Mouse (Mus musculus) megakaryocyte, adult 5-6 weeks (primary cell): ENCODE data around the gene Gnat1. TPM values are rescaled to one million over a fixed set of nuclear protein-coding genes. Genes with fewer than 3 reads are reported as not detected.

Experiments used
- ATAC-seq: 2 replicates; pipeline ENCODE4 v1.8.0; 2016; ENCODE audit warnings: mild to moderate bottlenecking, inconsistent platforms; ENCODE audit not compliant: poor library complexity, severe bottlenecking
- total RNA-seq, 2 experiments: library from RNA; stranded (forward) in 1 of 2; stranded (reverse) in 1 of 2; fragments of 153-499, 151-499 nt in 1 of 2; fragments of 221-1000, 200-1000 nt in 1 of 2; gene quantifications; 2 replicates each; pipeline versions ENCODE4 v1.2.3 to v1.2.4; 2015 to 2017

The Gnat1 gene
- total RNA-seq, 2 experiments from 2014 or later, result not detected

DNA sequence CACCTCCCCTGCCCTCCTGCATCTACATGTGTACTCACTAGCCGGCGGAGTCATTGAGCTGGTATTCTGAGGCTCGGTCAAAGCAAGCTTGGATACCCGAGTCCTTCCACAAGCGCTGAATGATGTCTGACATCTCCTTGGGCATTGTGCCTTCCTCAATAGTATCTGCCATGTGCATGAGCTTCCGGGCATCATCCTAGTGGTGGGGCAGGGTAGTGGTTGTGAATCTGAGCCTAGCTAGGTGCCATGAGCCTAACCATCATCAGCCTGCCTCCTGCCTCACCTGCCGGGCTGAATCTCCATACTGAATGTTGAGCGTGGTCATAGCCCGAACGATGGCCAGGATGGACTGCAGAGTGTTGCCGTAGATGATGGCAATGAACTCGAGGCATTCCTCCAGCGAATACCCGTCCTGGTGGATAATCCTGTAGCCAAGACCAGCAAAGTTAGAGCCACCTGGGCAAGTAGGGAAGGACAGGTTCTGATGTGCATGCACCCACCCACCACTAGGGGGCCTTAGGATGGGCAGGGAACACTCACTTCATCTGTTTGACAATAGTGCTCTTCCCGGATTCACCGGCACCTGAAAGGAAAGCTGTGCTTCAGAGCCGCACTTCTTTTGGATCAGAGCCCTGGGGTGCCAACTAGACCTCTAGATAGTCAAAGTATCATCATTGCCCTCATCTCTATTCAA lies 2.3 kb downstream of the Gnat1 start:
- ATAC-seq, result peak; percentile 64

DNA sequence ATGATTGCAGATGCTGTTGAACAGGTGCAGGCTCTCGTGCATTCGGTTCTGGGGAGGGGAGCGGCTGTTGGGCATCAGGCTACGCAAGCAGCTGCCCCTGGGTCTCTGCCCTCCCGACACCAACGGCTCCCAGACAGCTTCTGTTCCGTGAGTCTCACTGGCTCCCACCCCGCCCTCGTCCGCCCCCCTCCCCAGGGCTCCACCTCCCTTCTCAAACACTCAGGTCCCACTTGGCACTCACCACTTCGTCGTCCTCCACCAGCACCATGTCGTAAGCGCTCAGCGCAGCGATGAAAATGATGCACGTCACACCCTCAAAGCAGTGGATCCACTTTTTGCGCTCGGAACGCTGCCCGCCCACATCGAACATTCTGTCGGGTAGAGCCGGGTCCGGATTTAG lies 3.2 kb downstream of the Gnat1 start:
- ATAC-seq, result no peak

DNA sequence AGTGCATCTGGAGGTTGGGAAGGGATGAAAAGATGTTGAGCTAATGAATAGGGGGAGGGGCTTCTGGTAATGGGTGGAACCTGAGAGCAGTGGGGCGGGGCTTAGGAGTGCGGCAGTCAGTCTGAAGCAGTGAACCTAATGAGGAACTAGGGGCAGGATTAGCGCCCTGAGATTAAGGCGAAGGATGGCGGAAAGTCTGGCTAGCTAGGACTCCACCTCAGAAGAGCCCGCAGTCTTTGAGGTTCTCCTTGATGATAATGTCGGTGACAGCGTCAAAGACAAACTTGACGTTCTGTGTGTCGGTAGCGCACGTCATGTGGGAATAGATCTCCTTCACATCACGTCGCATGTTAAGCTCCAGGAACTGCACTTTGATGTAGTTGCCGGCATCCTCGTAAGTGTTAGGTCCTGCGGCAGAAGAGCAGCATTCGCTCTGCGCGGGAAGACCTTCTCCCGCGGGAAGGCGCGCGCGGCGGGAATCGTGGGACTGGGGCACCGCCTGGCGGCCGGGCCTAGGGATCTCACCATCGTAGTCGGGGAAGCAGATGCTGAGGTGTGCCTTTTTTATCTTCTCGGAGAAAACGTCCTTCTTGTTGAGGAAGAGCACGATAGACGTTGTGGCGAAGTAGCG lies 3.7 kb downstream of the Gnat1 start:
- ATAC-seq, result peak; percentile 77

DNA sequence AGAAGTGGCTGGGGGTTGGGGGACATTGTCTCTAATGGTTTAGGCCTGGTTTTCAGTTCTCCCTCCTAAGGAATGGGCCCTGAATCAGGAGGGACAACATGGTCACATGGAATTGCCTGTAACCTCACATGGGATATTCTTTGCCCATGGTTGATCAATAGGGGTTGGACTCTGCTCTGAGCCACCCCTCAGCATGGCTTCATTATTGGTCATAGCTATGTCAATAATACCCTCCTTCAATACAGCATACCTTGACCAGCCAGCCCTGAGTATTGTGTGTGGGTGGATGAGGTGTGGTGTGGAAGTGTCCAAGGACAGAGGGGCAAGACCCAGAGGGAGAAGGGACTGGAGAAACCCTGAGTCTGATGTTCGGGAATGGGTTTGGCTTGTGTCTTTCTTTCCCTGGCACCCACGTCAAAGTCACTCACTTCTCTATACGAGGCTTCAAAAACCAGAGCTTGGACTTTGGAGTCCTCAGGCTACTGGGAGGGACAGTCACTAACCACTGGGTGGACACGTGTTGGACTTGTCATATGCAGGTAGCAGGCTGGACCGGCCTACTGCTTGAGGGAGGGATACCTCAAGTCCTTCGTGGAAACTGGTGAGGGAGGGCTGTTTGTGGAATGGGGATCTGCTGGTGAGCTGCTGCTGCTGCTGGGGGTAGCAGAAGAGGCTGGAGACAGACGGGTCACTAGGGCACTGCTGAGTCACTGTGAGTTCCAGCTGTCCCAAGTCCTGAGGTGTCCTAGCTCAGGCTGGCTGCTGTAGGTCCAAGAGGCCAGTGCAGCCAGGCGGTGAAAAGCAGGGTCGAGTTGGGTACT lies 4.7 kb downstream of the Gnat1 start:
- no peak for ATAC-seq

DNA sequence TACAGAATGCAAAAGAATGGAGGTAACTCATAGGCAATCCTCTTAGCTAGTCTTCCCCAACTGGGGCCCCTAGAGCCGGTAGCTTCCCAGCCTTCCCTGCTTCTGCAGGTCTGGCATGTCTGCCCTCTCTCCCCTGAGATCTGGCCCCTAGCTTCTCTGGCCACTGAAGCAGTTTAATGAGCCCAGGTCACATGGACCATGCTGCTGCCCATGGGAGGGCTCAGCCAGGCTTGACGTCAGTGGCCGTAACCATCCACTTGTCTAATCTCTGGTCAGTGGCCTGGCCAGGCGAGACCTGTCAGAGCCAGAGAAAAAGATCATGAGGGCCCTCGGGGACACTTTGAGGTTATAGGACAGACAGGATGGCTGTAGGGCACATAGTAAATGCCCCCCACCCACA lies 9.3 kb downstream of the Gnat1 start:
- ATAC-seq, result no peak

DNA sequence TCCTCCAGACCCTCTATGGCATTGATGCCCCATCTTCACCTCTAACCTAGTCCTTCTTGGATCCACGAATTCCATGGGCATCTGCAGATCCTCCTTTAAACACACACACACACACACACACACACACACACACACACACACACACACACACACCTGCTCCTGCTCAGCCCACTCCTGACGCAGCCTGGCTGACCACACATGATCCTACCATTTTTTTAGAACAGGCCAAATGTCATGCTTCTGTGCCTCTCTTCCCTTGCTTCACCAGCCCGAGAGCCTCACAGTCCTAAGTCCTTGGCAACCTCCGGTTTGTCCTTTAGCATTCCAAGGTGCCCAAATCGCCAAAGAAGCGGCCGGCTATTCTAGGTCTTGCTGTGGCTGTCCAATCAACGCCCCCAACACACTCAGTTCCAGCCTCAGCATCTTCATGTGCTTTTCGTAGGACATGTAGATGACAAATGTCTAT lies 10.0 kb downstream of the Gnat1 start, which contains the start of gene Slc38a3:
Gene Slc38a3, minus strand, starts transcription at position 51 of the 466 bp plus-strand sequence.
- ATAC-seq, result no peak

DNA sequence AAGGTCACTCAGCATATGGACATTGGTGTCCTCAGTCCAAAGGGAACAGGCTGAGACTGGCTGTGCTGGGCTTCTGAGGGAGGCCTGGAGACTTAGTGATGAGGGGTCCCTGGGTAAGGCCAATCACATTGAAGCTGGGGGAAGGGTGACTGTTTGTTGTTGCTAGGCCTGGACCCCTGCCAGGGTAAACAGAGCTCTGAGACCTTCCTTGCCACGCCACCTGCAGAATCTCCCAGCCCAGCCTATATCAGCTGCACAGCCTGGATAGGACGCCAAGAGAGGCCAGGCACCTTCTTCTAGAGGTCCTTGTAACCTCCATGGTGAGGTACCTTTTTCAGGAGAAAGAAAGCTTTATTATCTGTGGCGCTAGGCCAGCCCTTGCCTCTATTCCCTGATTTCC lies 10.6 kb downstream of the Gnat1 start:
- no peak for ATAC-seq

DNA sequence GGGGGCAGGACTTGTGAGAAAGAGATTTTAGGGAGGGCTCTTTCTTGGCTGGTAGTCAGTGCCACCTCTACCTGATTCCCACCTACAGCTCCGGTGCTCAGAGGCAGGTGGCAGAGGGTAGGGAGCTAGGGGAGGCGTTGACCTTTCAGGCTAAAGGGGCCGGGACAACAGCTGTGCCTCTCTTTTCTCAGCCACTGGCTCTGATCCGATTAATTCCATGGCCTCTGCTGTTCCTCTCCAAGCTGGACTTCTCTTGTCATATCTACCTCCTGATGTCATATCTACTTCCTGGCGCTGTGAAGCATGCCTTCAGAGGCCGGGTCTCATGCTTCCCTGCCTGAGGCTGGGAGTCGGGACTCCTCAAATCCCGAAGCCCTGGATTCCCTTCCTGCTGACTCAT lies 11.5 kb downstream of the Gnat1 start:
- ATAC-seq, result no peak

DNA sequence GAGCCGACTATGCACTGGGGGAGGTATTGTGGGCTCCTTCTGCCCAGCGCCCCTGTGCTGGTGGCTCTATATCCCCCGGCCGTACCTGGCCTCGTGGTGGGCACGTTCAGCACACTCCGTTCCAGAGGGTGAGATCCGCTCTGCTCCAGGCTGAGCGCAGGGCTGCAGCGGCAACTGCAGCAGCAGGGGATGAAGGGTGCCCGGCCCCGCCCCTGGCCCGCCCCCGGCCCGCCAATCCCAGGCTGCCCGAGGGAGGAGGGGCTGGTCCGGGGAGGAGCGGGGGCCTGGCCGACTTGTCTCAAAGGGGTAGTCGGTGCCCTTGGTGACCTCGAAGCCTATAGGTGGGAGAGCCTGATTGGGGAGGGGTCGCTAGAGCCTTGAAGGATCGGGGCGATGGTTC lies 12.3 kb downstream of the Gnat1 start:
- ATAC-seq, result no peak

DNA sequence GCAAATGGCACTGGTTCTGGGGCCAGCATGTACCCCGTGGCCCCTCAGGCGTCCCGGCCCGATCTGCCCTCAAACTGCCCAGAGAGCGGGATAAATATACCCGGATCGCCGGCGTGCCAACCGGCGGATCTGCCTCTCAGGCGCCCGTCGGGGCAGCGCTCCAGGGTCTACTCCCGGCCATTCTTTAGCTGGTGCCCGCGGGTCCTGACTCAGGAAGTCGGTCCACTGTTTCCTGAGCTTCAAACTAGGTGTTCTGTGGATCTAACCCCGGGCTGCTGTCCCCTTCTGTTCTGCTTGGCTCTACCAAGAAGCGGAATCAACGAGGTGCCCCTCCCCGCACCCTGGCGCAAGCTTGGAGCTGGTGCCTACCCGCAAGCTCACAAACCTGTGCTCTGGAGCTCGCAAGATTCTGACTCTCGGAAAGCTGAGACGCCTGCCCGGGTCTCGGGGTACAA lies 12.7 kb downstream of the Gnat1 start:
- ATAC-seq, result no peak

DNA sequence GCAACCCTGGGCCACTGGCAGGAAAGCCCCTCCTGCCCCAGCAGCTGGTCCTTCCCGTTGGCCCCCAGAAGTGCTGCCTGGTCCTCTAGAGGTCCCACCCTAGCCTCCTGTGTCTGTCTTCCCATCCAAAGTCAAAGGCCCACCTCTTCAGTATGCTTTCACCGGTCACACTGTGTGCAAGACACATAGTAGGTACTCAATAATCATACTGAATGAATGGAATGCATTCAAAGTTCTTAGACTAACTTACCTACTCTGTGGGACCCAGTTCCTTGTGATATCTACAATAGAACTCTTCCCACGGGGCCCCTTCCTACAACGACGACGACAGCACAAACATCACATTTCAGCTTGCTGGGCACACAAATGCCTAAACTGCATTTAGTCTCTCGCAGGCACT lies 14.2 kb downstream of the Gnat1 start:
- no peak for ATAC-seq

DNA sequence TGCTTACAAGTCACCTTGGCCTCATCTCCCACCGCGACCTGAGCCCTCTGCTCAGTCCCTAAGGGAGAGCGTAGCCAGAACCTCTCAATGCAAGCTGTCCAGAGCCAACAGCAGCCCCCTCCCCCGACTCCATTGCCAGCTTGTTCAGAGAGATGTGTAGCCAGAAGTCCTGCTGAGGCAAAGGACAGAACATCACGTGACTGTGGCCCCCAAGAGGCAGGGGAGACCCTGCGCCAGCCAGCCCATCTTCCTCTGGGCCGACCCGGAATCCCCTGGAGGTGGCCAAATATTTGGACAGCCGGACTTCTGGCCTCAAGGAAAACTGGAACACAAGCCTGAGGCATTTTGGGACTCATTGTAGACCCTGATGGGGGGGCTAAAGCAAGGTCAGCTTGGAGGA lies 16.0 kb downstream of the Gnat1 start:
- no peak for ATAC-seq

DNA sequence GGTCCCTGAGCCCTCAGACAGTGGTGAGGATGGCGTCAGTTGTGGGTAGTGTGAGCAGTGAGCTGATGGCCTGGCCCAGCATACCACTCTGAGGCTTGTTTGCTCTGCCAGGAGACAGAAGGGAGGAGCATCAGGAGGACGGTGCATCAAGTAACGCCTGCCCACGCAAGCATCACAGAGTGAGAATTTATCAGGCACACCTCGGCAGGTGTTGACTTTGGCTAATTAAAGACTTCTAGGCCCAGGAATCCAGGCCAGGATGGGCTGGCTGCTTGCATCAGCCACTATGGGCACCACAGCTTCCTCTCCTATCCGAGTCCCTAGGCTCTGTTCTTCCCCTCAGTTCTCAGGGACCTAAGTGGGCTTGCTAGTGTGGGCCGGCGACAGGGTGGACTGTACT lies 17.2 kb downstream of the Gnat1 start:
- ATAC-seq, result no peak

DNA sequence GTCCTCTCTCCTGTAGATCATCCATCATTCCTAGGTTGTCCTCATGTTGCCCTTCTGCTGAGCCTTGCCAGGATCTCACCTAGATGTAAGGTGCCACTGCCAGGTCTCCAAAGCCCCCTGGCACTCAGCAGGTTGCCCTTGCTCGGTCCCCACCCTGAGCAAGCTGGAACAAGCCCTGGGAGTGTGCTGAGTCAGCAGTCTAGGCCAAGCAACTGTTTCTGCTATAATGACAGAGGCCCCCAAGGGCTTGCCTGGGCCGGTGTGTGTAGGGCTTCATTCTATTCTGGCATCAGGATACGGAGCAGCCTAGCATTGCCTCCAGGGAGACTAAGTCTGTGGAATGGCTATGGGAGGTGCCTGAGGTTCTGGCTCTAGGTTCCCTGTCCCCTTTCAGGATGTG lies 18.7 kb downstream of the Gnat1 start:
- ATAC-seq, result no peak

DNA sequence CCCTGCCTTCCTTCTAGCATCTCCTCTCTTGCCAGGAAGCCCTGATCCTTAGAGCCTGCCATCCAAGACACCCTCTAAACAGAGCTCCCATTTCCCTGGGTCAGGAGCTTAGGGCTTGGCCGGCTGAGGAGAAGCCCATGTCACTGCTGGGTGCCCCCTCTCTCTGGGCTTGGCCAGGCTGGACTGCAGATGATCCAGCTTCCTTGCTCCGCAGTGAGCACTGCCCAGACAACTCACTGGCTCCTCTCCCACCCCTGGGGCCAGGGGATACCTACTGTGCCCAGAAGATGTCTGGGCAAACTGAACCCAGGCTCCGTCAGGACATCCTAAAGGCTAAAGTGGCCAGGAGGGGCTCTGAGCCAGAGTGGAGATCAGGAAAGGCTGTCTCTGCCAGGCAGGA lies 19.6 kb downstream of the Gnat1 start:
- no peak for ATAC-seq

DNA sequence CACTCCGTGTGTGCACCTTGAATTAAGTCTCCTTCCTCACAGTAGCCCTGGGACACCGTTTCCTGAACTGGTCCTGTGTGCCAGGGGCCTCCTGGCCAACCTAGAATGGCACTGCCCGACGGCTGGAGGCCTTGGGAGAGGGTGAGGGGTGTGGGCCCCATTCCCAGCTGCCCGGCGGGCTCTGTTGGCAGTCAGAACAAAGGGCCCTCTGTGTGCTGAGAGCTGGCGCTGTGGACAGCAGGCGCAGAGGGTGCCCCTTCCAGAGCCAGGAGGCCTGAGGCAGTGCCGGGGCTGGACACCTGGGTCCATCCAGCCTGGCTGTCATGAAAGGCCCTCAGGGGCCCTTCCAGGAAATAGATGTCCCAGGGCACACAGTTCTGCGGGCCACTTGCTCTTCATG lies 20.0 kb downstream of the Gnat1 start:
- ATAC-seq, result no peak

DNA sequence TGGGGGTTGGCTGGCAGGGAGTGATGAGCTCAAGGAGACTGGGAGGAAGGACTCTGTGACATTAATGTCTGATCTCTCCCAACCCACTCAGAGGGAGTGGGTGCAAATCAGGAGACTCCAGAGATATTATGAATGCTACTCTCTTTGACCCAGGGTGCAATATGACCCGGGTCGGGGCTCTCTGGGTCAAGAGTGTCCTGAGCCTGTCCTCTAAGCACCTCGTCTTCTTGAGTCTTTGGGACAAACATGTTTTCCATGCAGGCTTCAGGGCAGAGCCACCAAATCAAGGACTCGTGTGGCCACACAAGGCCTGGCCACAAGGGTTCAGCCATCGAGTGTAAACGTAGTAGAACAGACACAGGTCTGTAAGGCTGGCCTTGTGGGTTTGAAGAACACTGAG lies 21.4 kb downstream of the Gnat1 start:
- ATAC-seq, result no peak

DNA sequence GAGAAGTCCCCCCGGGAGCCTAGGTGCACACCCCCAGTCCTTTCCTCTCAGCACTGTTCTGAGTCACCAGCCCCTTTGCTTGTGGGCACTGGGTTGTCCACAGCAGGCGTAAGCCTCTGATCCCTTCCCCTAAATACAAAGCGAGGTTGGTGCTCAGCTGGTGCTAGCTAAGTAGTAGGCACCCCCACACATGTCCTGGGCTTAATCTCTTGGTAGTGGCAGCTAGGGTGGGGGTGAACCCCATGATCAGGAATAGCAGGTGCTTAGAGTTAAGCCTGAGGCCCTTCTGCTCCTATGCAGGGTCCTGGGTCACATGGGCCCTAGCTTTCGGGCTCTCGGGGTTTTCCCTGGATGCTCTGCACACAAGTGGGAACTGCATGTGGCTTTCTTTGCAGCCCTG lies 22.4 kb downstream of the Gnat1 start:
- ATAC-seq, result no peak

DNA sequence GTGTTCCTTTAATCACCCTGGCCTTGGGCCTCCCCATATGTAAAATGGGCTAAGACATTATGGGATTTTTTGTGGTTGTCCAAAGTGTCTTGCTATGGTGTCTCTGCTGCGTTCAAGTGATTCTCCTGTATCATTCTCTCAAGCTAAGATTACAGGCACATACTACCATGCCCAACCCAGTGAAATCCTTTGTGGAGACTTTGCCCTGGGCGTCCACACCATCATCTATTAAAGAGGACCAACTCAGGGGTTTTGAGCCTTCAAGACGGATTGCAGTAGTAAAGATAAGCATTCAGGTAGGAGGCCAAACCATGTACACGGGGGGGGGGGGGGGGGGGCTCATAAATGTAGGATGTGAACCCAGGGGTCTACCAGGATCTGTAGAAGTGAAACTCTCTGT lies 24.9 kb downstream of the Gnat1 start:
- no peak for ATAC-seq

DNA sequence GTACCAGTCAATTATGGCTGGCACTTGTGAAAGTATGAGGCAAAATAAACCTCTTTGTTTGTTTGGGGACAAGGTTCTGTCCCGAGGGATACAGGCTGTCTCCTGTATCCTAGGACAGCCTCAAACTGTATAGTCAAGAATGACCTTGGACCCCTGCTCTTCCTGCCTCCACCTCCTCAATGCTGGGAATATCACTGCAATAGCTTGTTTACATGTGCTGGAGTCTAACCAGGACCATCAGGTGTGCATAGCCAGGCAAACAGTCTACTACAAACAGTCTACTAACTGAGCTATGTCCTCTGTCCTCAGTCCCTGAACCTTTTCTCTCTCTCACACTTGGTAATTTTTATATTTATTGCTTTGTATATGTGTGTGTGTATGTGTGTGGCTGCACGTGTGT lies 26.0 kb downstream of the Gnat1 start:
- ATAC-seq, result no peak

DNA sequence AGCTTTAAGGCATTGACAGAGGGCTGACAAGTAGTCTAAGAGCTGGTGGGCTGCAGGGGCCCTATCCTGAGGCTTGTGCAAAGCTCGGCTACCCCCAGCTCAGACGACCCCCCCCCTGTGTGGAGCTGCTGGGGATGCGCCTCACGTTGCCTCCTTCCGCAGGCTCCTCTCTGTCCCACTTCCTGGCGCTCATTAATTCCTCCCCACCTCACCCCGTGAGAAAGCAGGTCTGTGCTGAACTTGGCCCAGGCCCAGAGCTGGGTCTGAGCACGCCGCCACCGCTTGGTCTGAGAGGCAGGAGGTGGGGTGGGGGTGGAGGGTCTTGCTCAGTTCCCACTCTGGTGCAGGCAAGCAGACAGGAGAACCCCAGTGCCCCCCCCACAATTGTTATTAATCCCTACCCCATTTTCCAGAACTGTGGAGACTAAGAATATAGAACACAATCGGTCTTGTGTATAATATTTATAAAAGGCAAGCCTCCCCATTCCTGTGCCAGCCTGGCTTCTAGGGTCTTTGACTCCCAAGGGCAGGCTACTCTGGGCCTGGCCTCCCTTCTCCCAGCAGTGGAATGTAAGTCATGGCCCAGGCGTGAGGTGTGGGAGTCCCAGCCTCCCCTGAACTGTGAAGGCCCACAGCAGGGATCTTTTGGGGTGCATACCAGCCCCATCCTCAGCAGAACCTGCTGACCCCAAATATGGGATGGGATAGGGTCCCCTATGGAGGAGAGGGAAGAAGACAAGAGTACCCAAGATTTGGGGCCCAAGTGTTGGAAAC lies 28.6 kb downstream of the Gnat1 start:
- ATAC-seq, result no peak
